Mouse (Mus musculus): ENCODE results near the gene Gpr152.

DNA sequence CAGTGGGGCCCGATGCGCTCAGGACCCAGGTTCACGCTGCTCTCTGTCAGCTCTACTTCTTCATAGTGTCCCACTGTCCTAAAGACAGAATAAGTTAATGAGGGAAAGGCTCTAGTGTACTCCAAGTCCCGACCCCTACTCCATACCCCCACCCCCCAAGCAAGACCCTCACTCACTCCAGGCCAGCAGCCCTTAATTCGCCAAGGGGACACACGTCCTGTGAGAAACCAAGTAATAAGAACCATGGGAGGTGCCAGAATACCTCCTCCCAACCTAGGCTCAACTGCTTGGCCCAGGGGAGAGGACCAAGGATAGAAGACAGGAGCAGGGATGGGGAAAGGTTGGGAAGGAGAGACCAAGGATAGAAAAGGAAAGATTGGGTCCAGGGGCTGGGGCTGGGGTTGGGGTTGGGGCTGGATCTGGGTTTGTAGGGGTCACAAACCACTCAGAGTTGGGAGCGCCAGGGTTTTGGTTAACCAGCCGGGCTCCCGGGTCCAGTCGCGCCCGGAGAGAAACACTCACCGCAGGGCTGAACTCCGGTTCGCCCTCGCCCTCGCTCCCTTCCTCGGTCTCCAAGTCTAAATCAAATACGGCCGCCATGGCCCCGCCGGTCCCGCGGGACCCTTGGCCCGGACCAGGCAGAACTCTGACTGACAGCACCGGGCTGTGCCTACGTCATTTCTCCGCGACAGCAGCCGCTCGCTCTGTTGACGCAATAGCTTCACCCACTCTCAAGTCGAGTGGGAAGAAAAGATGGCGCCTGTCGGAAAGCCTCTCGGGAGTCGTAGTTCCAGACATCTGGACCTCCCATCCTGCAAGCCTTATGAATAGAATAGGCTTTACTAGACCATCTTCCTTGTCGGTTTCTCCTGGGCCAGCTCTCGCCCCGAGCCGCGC, 23.3 kb downstream of the Gpr152 start, which contains the start of gene Rps6kb2:
- TF ChIP-seq CTCF (conservative IDR thresholded peaks at IDR 0.05; ENCODE audit: low read length) (no peak), NANOG (IDR thresholded peaks at IDR 0.05; ENCODE audit: borderline replicate concordance, low read length) (no peak)

All from E14TG2a.4 (cell line).